Mouse (Mus musculus) heart, embryonic 15.5 days (tissue): ENCODE results near the gene Gm49673. TPM values are rescaled to one million over a fixed set of nuclear protein-coding genes. Genes with fewer than 3 reads are reported as not detected.
"Not testable (repeated sequence)": the region's sequence is repeated elsewhere in the genome, so short reads cannot be mapped to it uniquely, and the experiment has no call there.

ENCODE experiments used
- ATAC-seq: fragments of 200-750 bp; cut with Nextera tagmentation; replicated peaks from 2 replicates; pipeline ENCODE4 v1.8.0; 2017; ENCODE audit warnings: low read depth, moderate TSS enrichment; ENCODE audit not compliant: insufficient number of reproducible peaks, insufficient read depth, low FRiP score
- H3K27ac ChIP-seq: fragments of 300-500 bp; sonication (generic); 2 replicates; pipeline ENCODE4 v1.5.1; 2015; ENCODE audit warnings: mild to moderate bottlenecking, inconsistent platforms
- H3K27me3 ChIP-seq: fragments of 300-500 bp; sonication (generic); 2 replicates; pipeline ENCODE4 v1.6.1; 2015; ENCODE audit warnings: inconsistent platforms
- H3K36me3 ChIP-seq: fragments of 300-500 bp; sonication (generic); 2 replicates; pipeline ENCODE4 v1.6.1; 2015; ENCODE audit warnings: mild to moderate bottlenecking, inconsistent platforms
- H3K4me1 ChIP-seq: fragments of 300-500 bp; sonication (generic); replicated peaks from 2 replicates; pipeline ENCODE4 v1.6.1; 2015; ENCODE audit warnings: inconsistent platforms
- H3K4me2 ChIP-seq: fragments of 300-500 bp; sonication (generic); 2 replicates; pipeline ENCODE4 v1.6.1; 2015; ENCODE audit warnings: inconsistent platforms, mild to moderate bottlenecking, moderate library complexity
- H3K4me3 ChIP-seq: fragments of 300-500 bp; sonication (generic); 2 replicates; pipeline ENCODE4 v1.5.1; 2015; ENCODE audit warnings: mild to moderate bottlenecking, inconsistent platforms
- H3K9ac ChIP-seq: fragments of 300-500 bp; sonication (generic); 2 replicates; pipeline ENCODE4 v1.6.1; 2015; ENCODE audit warnings: mild to moderate bottlenecking, inconsistent platforms
- H3K9me3 ChIP-seq: fragments of 300-500 bp; sonication (generic); replicated peaks from 2 replicates; pipeline ENCODE4 v1.6.1; 2016; ENCODE audit warnings: inconsistent platforms
- WGBS: fragments of 180-500 bp; shearing (Covaris S2); methylation state at CpG from one replicate; pipeline ENCODE4 v1.1.7; 2015; ENCODE audit warnings: mixed read lengths; 5-methylcytosine and 5-hydroxymethylcytosine counted together
- polyA plus RNA-seq: library from polyadenylated mRNA; unstranded; fragments of >200 nt; fragmentation: Nextera tagmentation; extraction: Ambion mirVana; gene quantifications from 2 replicates; pipeline ENCODE4 v1.2.1, GENCODE M21; 2015

Gm49673 gene
- polyA plus RNA-seq, 1 experiment from 2014 or later, result 0.15 TPM

DNA sequence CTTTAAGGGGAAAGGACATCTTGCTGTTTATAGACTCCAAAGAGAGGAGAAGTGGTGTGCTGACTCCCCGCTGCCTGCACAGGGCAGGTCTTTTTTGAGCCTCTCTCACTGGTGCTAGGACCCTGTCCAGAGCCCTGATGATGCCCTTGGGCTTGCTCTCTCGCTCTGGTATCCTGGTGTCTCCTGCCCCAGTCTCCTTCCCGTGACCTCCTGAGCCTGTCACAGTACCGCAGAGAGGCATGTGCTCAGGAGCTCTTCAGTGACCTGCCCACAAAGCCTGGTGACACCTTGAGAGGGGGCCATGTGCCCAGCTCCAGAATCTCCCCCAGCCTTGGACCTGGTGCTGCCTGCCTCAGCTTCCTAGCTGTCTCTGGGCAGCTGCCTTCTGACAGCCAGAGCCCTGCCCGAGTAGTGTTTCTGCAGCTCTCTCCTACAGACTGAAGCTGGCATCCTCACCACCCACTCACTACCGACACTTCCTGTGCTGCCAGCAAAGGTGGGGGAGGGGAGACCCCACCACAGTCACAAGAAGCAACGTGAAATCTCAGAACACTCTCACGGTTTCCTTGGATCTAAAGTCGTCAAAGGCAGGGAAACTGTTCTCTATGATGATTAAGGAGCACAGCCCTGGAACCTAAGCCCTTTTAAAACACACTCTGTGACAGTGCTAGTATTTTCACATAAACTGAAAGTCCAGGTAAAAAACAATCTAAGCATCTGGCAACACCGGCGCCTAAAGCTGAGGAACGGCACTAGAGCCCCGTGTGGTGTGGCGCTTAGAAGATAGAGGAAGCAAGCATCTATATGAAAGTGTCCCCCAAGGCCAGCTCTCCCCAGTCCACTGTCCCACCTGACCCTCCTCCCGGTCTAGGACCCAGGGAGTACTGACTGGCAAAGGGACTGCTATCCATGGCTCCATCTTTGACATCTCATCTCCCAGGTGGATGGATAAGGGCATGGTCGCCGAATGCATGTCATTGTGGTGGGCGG lies 54.8 kb downstream of the Gm49673 start:
- H3K4me3 ChIP-seq, ATAC-seq, H3K4me1 ChIP-seq, H3K9me3 ChIP-seq, H3K36me3 ChIP-seq, H3K27me3 ChIP-seq, H3K9ac ChIP-seq, H3K4me2 ChIP-seq, H3K27ac ChIP-seq: not testable (repeated sequence)
- 71% methylated on average over 4 of the region's 18 CpGs for WGBS

DNA sequence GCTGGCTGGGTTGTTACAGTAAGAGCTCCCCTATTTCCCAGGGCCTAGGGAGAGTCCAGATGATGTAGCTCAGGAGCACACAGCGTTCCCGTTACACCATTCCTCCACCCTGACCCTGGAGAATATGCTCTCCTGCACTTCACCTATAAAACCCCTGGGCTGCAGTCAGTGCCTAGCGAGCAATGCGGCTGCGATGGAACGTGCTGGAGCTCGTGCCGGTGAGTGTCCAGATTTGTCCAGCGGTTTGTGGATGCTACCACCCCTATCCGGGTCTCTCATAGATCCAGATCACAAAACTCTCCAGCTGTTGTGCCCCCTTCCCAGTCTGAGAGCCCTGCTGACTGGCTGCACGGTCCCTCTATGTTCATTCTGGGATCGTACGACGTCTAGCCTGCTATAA lies 56.3 kb downstream of the Gm49673 start:
- not testable (repeated sequence) for ATAC-seq, H3K4me1 ChIP-seq, H3K27ac ChIP-seq, H3K27me3 ChIP-seq, H3K36me3 ChIP-seq, H3K9ac ChIP-seq, H3K4me2 ChIP-seq, H3K4me3 ChIP-seq, H3K9me3 ChIP-seq
- WGBS, result 83% methylated on average over 14 of the region's 14 CpGs

DNA sequence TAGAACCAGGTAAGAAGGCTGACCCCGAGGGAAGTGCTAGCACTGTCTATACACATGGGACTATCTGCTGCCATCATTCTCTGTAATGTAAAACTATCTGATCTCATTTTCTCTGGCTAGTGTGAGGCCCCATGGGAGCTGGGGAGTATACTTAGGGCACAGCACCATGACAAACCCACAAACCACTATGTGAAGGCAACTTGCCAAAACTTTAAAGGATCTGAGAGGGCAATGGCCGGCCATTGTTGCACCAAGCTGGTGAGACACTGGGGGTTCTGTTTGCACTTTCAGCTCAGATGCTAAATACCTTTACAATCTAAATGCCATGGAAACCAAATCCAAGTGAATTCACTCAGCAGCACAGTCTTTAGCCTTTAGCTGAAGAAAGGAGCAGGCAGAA lies 77.7 kb downstream of the Gm49673 start:
- not testable (repeated sequence) for ATAC-seq
- WGBS, result 84% methylated on average over 2 of the region's 2 CpGs

DNA sequence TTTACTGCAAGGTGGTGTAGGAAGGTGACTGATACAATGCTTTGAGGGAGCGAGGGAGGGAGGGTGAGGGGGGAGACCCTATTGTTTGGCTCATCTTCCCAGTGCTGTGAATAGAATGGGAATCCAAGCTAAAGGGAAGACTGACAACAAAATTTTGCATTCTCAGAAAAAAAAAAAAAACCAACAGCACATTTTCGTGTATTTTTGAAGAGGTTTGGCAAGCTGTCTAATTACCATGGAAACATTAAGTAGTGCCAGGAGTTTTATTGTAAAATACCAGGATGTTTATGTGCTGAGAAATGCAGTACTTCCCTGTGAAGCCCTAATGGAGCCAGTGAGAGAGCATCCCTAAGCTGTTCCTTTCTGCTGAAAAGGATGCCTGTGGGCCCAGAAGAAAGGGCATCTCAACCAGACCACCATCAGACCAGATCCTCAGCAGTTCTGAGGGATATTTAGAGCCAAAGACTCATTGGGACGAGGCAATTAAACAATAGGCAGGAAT lies 90.9 kb downstream of the Gm49673 start:
- H3K9me3 ChIP-seq, H3K4me1 ChIP-seq, ATAC-seq, H3K9ac ChIP-seq, H3K36me3 ChIP-seq, H3K4me3 ChIP-seq, H3K27ac ChIP-seq, H3K27me3 ChIP-seq, H3K4me2 ChIP-seq: not testable (repeated sequence)
- 65% methylated on average over 2 of the region's 3 CpGs for WGBS

More for the DNA sequence above, 77.7 kb downstream of the Gm49673 start:
- not testable (repeated sequence) for H3K4me2 ChIP-seq, H3K4me3 ChIP-seq, H3K9me3 ChIP-seq, H3K4me1 ChIP-seq, H3K36me3 ChIP-seq, H3K27me3 ChIP-seq, H3K9ac ChIP-seq, H3K27ac ChIP-seq

DNA sequence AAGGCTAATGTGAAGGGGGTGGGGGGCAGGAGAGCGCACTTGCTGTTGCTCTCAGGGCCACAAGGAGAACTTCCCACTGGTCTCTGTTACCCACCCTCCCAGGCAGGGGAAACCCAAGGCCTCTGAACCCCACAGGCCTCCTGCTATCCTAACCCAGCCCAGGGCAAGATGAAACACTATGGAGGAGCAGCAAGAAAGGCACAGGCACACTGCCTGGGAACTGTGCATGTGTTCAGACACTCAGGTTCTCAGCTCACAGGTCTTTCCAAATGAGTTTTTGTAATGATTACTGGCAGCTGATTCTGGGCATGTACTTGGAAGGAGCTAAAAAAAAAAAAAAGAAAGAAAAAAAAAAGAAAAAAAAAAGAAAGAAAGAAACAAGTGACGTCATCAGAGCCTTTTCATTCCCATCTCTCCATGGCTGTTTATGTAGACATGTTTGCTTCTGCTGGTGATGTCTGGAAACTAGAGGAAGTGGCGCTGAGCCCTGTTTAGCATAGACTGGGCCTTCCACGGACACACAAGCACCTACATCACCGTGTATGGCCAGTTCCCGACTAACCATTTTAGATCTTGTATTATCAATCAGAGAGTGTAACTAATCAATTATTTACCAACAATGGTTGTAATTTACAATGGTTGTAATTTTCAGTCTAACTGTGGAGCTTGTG lies 91.5 kb downstream of the Gm49673 start:
- H3K4me3 ChIP-seq, H3K27ac ChIP-seq, H3K4me2 ChIP-seq, ATAC-seq, H3K36me3 ChIP-seq, H3K27me3 ChIP-seq, H3K4me1 ChIP-seq, H3K9me3 ChIP-seq, H3K9ac ChIP-seq: not testable (repeated sequence)
- 69% methylated on average over 3 of the region's 6 CpGs for WGBS

DNA sequence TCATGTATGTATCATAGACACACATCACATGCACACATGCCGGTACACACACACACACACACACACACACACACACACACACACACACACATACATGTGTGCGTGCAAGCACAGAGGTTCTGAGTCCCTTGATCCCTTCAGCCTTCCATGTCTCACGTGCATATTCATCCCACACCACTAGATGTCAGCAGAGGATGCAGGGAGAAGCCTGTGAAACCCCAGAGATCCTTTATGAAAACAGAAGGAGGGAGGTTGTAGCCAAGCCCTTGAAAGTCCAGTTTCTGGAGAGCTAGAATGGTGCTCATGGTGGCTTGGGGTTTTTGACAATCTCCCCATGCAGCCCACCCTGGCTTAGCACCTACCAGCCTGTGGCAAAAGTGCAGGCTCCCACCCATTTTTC lies 96.3 kb downstream of the Gm49673 start:
- WGBS, result 31% methylated on average over 3 of the region's 3 CpGs
- not testable (repeated sequence) for H3K4me2 ChIP-seq, H3K27ac ChIP-seq, H3K9me3 ChIP-seq, H3K36me3 ChIP-seq, H3K4me3 ChIP-seq, H3K27me3 ChIP-seq, H3K4me1 ChIP-seq, ATAC-seq, H3K9ac ChIP-seq

DNA sequence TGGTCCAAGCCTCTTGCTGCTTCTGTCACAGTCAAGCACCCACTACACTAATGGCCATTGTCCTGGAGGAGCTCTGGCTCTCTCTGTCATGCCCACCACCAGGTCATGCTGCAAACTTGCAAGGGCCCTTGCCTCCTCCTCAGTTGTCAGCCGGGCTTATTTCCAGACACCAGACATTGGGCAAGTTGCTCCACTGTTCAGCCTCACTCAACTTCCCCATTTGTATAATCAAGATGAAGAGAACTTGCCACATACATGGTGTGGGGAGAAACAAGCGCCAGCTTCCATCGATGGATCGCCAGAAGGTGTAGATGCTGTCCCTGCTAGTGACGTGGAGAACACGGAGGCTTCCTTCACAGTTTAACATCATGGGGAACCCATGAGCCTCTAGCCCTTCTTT lies 97.4 kb downstream of the Gm49673 start:
- not testable (repeated sequence) for H3K4me1 ChIP-seq, H3K27me3 ChIP-seq, H3K36me3 ChIP-seq, ATAC-seq, H3K4me3 ChIP-seq, H3K27ac ChIP-seq, H3K9me3 ChIP-seq, H3K9ac ChIP-seq, H3K4me2 ChIP-seq
- 77% methylated on average over 5 of the region's 6 CpGs for WGBS

DNA sequence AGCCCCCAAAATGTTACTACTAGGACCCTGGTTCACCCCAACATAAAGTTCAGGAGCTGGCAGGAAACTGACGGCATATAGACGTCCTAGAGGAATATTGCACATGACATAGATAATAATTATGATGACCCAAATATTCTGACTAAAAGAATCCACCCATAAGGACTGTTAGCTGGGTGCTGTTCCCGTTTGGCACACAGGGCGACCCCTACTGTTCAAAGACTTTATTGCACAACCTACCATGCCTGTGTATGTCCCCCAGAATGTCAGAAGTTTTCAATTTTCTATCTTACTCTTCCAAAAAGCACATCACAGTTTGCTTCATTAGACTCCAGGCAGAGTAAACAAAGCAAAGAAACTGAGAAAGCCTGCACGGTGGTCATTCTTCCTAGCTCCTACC lies 101.4 kb downstream of the Gm49673 start:
- 4% methylated on average over 2 of the region's 5 CpGs for WGBS
- not testable (repeated sequence) for H3K4me3 ChIP-seq, H3K27ac ChIP-seq, H3K9me3 ChIP-seq, H3K9ac ChIP-seq, H3K27me3 ChIP-seq, H3K4me2 ChIP-seq, ATAC-seq, H3K36me3 ChIP-seq, H3K4me1 ChIP-seq

DNA sequence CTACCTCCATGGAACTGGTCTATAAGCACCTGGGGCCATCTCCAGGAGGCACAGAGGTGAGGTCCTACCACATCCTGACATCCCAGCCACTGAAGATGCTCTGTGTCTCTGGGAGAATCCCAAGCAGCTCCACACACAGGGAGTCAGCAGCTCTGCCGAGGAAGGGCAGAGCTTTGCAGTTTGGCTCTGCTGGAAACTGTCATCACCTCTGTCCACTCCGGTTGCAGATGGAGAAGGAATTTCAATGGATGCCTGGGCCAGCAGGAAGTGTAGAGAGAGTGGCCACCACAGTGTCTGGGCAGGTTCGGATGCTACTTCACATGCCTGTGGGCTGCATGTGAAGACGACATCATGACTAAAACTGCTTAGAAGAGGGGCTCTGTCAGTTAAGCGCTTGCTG lies 106.4 kb downstream of the Gm49673 start:
- H3K27ac ChIP-seq, H3K4me1 ChIP-seq, H3K4me2 ChIP-seq, H3K36me3 ChIP-seq, H3K9me3 ChIP-seq, ATAC-seq, H3K9ac ChIP-seq, H3K4me3 ChIP-seq, H3K27me3 ChIP-seq: not testable (repeated sequence)
- no CpG with 5 or more reads among the region's 5 CpGs for WGBS

DNA sequence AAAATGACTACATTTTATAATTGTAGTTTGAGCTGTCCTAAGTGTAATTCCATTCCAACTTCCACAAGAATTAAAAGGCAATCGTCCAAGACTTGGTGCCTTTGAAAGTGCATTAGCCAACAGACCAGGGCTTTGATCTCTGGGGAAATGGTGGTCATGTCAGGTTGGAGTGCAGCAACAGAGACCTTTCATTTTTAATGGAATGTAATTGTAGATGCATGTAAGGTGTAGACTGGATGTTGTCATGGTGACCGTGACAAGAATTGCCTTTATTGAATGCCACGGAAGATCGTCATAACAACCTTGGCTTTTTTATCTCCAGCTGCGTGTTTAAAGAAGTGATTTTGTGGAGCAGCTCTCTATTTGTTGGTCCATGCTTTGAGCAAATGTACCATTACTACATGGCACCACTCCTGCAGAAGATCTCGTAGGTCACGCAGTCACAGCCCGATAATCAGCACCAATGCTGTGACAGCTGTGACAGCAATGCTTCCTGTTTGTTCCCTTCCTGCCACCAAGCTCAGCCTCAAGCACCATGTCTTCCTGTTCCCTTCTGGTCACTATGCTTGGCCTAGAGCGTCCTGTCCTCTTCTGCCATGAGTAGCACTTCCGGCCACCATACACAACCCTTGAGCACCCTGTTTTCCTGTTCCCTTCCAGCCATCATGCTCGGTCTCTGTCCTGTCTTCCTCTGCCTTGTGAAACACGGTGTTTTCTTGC lies 107.5 kb downstream of the Gm49673 start:
- H3K36me3 ChIP-seq, H3K9ac ChIP-seq, H3K9me3 ChIP-seq, H3K4me1 ChIP-seq, H3K27ac ChIP-seq, H3K27me3 ChIP-seq, ATAC-seq, H3K4me3 ChIP-seq, H3K4me2 ChIP-seq: not testable (repeated sequence)
- no CpG with 5 or more reads among the region's 12 CpGs for WGBS

DNA sequence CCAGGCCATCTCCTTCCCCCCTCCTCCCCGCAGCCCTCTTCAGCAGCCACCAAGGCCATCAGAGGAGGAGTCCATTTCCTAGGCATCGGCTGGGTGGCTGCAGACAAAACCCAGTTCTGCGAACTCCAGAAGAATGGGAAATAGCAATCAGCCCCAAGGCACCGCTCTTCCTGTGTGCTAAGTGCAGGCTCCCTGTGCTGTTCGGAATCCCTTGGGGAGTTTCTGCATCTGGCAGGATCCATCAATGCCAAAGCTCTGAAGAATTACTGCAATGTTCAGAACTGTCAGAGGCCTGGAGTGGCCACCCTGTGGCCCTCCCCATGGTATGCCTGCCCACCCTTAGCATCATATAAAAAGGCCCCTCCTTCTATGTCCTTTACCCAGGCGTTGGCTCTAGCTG lies 110.6 kb downstream of the Gm49673 start:
- H3K9ac ChIP-seq, H3K27ac ChIP-seq, H3K27me3 ChIP-seq, ATAC-seq, H3K36me3 ChIP-seq, H3K4me2 ChIP-seq, H3K9me3 ChIP-seq, H3K4me3 ChIP-seq, H3K4me1 ChIP-seq: not testable (repeated sequence)
- WGBS, result 44% methylated on average over 4 of the region's 6 CpGs
